Mouse (Mus musculus) intestine, postnatal 0 days (tissue): ENCODE results near the gene Zfp420. TPM values are rescaled to one million over a fixed set of nuclear protein-coding genes. Genes with fewer than 3 reads are reported as not detected.
A peak's percentile ranks its signal among the peaks of the same experiment; 100 is the strongest.
"Not testable (repeated sequence)": the region's sequence is repeated elsewhere in the genome, so short reads cannot be mapped to it uniquely, and the experiment has no call there.

ENCODE experiments used
- ATAC-seq: fragments of 200-750 bp; cut with Nextera tagmentation; 2 replicates; pipeline ENCODE4 v1.8.0; 2017; ENCODE audit warnings: mild to moderate bottlenecking, moderate TSS enrichment, moderate library complexity
- H3K27ac ChIP-seq: fragments of 300-500 bp; sonication (generic); 2 replicates; pipeline ENCODE4 v1.5.1; 2014; ENCODE audit warnings: mild to moderate bottlenecking, low read depth, low read length, moderate library complexity
- H3K27me3 ChIP-seq: fragments of 300-500 bp; sonication (generic); replicated peaks from 2 replicates; pipeline ENCODE4 v1.6.1; 2014; ENCODE audit warnings: low read length, mixed read lengths; ENCODE audit not compliant: control insufficient read depth, insufficient read depth
- H3K36me3 ChIP-seq: fragments of 300-500 bp; sonication (generic); 2 replicates; pipeline ENCODE4 v1.6.1; 2014; ENCODE audit warnings: mild to moderate bottlenecking, moderate library complexity; ENCODE audit not compliant: control insufficient read depth, insufficient read depth
- H3K4me1 ChIP-seq: fragments of 300-500 bp; sonication (generic); replicated peaks from 2 replicates; pipeline ENCODE4 v1.6.1; 2014; ENCODE audit warnings: antibody characterized with exemption, low read length, mixed read lengths; ENCODE audit not compliant: control insufficient read depth, insufficient read depth
- H3K4me2 ChIP-seq: fragments of 300-500 bp; sonication (generic); replicated peaks from 2 replicates; pipeline ENCODE4 v1.6.1; 2014; ENCODE audit warnings: low read depth, mild to moderate bottlenecking, moderate library complexity
- H3K4me3 ChIP-seq: fragments of 300-500 bp; sonication (generic); 2 replicates; pipeline ENCODE4 v1.5.1; 2014; ENCODE audit warnings: low read depth, low read length
- H3K9ac ChIP-seq: fragments of 300-500 bp; sonication (generic); 2 replicates; pipeline ENCODE4 v1.6.1; 2014; ENCODE audit warnings: mild to moderate bottlenecking, low read depth, low read length
- H3K9me3 ChIP-seq: fragments of 300-500 bp; sonication (generic); 2 replicates; pipeline ENCODE4 v1.6.1; 2016; ENCODE audit warnings: mixed run types; ENCODE audit not compliant: control insufficient read depth
- CTCF ChIP-seq: sonication (generic); IDR thresholded peaks from 2 replicates; pipeline ENCODE4 v1.5.1; 2016; ENCODE audit warnings: low read depth, mild to moderate bottlenecking, control low read depth, antibody characterized with exemption, moderate library complexity
- WGBS: fragments of 180-500 bp; shearing (Covaris S2); extraction: QIAGEN DNeasy Blood & Tissue Kit; methylation state at CpG from one replicate; pipeline ENCODE4 v1.1.7; 2014; 5-methylcytosine and 5-hydroxymethylcytosine counted together
- polyA plus RNA-seq: library from polyadenylated mRNA; unstranded; fragments of >200 nt; fragmentation: Nextera tagmentation; extraction: Ambion mirVana; gene quantifications from 2 replicates; pipeline ENCODE4 v1.2.1, GENCODE M21; 2015

The Zfp420 gene
- polyA plus RNA-seq, 1 experiment from 2014 or later: 1.5 TPM

GRCm38 (mm10) chr7:29844616-29845015 lies 15.2 kb upstream of the Zfp420 start:
- no peak overlapping the region for H3K4me3 ChIP-seq
- no peaks in the 10 kb centered on the region for H3K4me1 ChIP-seq
- no peak overlapping the region for H3K4me2 ChIP-seq
- H3K27me3 ChIP-seq: no peaks in the 10 kb centered on the region
- no peak overlapping the region for H3K9ac ChIP-seq
- no peak for TF ChIP-seq CTCF
- H3K27ac ChIP-seq: no peak overlapping the region
- ATAC-seq: no peak
- H3K9me3 ChIP-seq: no peaks in the 10 kb centered on the region
- H3K36me3 ChIP-seq: no peaks in the 10 kb centered on the region
- WGBS: 87% methylated on average over 5 of the region's 5 CpGs

- Histone ChIP-seq H3K4me2 (peak overlapping the region; percentile 90), H3K9ac (0 out of 2 replicates have a peak overlapping the region, but pooled peaks have one; percentile 43), H3K4me1 (peaks cover 6% of the 10 kb centered on the region; the same call in 1 of the 2 replicates), H3K4me3 (peak overlapping the region; percentile 74), H3K36me3 (no peaks in the 10 kb centered on the region), H3K27me3 (no peaks in the 10 kb centered on the region), H3K9me3 (no peaks in the 10 kb centered on the region), H3K27ac (no peak overlapping the region)
- 54% methylated on average over 9 of the region's 9 CpGs for WGBS
- ATAC-seq: no peak
- TF ChIP-seq CTCF: no peak
Observed at GRCm38 (mm10) chr7:29852831-29853218, 7.0 kb upstream of the Zfp420 start.

GRCm38 (mm10) chr7:29853219-29853842 lies 6.4 kb upstream of the Zfp420 start, which contains the start of gene Zfp940:
TSS of gene Zfp940 (minus strand) at chr7:29853669.
- WGBS: 1% methylated on average over 21 of the region's 21 CpGs
- Histone ChIP-seq H3K27me3 (no peaks in the 10 kb centered on the region), H3K4me1 (peaks cover 6% of the 10 kb centered on the region; the same call in 1 of the 2 replicates), H3K4me2 (peak within 1 kb of the TSS; percentile 90), H3K36me3 (no peaks in the 10 kb centered on the region), H3K9me3 (no peaks in the 10 kb centered on the region), H3K4me3 (peak within 1 kb of the TSS; percentile 74), H3K9ac (peak within 1 kb of the TSS; percentile 43), H3K27ac (no peak within 1 kb of the TSS)
- TF ChIP-seq CTCF: no peak
- peak; percentile 78; the same call in 1 of the 2 replicates for ATAC-seq

- Histone ChIP-seq H3K4me2 (no peak overlapping the region), H3K4me3 (no peak overlapping the region), H3K27me3 (no peaks in the 10 kb centered on the region), H3K27ac (no peak overlapping the region), H3K9me3 (no peaks in the 10 kb centered on the region), H3K36me3 (no peaks in the 10 kb centered on the region), H3K4me1 (no peaks in the 10 kb centered on the region), H3K9ac (no peak overlapping the region)
- WGBS: 90% methylated on average over 7 of the region's 7 CpGs
- peak; percentile 40 for TF ChIP-seq CTCF
- no peak for ATAC-seq
Observed at GRCm38 (mm10) chr7:29861660-29862059, 1.9 kb downstream of the Zfp420 start.

- 94% methylated on average over 10 of the region's 10 CpGs for WGBS
- no peaks in the 10 kb centered on the region for H3K4me1 ChIP-seq
- no peak overlapping the region for H3K4me3 ChIP-seq
- no peak overlapping the region for H3K27ac ChIP-seq
- no peak overlapping the region for H3K9ac ChIP-seq
- H3K36me3 ChIP-seq: peaks cover 19% of the 10 kb centered on the region
- ATAC-seq: no peak
- H3K4me2 ChIP-seq: no peak overlapping the region
- no peaks in the 10 kb centered on the region for H3K27me3 ChIP-seq
- peaks cover 22% of the 10 kb centered on the region for H3K9me3 ChIP-seq
- TF ChIP-seq CTCF: no peak
Observed at GRCm38 (mm10) chr7:29874256-29874655, 14.5 kb downstream of the Zfp420 start.

DNA sequence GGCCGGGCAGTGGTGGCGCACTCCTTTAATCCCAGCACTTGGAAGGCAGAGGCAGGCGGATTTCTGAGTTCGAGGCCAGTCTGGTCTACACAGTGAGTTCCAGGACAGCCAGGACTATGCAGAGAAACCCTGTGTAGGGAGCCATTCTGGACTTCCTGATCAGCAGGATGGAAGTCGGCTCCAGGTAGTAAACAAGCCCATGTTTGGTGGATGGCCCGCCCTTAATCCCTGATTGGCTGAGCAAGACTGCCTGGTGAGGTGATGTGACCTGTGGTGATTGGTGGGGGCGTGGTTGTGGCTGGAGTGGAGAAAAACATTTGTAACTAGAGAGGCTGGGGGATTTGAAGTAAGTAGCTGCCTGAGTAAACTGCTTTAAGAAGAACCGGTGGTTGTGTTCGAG lies 17.8 kb downstream of the Zfp420 start:
- not testable (repeated sequence) for ATAC-seq, H3K27ac ChIP-seq, H3K9ac ChIP-seq, H3K27me3 ChIP-seq, H3K4me2 ChIP-seq, H3K4me3 ChIP-seq, H3K4me1 ChIP-seq
- peaks cover 22% of the 10 kb centered on the region for H3K9me3 ChIP-seq
- 95% methylated on average over 9 of the region's 9 CpGs for WGBS
- peaks cover 19% of the 10 kb centered on the region for H3K36me3 ChIP-seq

DNA sequence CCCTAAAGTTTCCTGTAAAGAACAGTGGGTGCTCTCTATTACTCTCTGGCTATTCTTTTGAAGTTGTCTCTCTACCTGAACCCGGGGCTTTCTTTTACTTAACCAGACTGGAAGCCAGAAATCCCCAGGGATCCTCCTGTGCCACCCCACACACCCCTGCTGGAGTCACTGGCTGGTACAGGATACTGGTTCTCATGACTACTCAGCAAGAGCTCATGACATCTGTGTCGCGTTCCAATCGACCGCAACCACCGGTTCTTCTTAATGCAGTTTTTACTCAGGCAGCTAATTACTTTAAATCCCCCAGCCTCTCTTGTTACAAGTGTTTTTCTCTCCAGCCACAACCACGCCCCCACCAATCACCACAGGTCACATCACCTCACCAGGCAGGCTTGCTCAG lies 20.3 kb downstream of the Zfp420 start:
- H3K36me3 ChIP-seq: peaks cover 9% of the 10 kb centered on the region; the same call in 1 of the 2 replicates
- no peak overlapping the region for H3K4me3 ChIP-seq
- no peak overlapping the region for H3K27ac ChIP-seq
- no peak for ATAC-seq
- H3K9me3 ChIP-seq: peaks cover 11% of the 10 kb centered on the region
- TF ChIP-seq CTCF: no peak
- no peaks in the 10 kb centered on the region for H3K27me3 ChIP-seq
- no peaks in the 10 kb centered on the region for H3K4me1 ChIP-seq
- H3K9ac ChIP-seq: no peak overlapping the region
- 79% methylated on average over 7 of the region's 7 CpGs for WGBS
- H3K4me2 ChIP-seq: no peak overlapping the region
